Mouse (Mus musculus): ENCODE measurements around the gene Rbfox2.

The Rbfox2 gene

GRCm38 (mm10) chr15:77186096-77186495 is 120.7 kb downstream of the Rbfox2 start:
- DNase-seq (ENCODE audit: low spot score): no peak

- DNase-seq (ENCODE audit: low spot score): no peak
Measured at GRCm38 (mm10) chr15:77185614-77186013, 121.2 kb downstream of the Rbfox2 start.

- no peak for DNase-seq (ENCODE audit: low spot score)
Measured at GRCm38 (mm10) chr15:77182800-77183199, 124.0 kb downstream of the Rbfox2 start.

- DNase-seq (ENCODE audit: low spot score): no peak
Measured at GRCm38 (mm10) chr15:77174018-77174417, 132.8 kb downstream of the Rbfox2 start.

- no peak for DNase-seq (ENCODE audit: low spot score)
Measured at GRCm38 (mm10) chr15:77172414-77172813, 134.4 kb downstream of the Rbfox2 start.

GRCm38 (mm10) chr15:77168781-77169180 is 138.0 kb downstream of the Rbfox2 start:
- DNase-seq (ENCODE audit: low spot score): no peak

- no peak for DNase-seq (ENCODE audit: low spot score)
Measured at GRCm38 (mm10) chr15:77166225-77166732, 140.5 kb downstream of the Rbfox2 start.

GRCm38 (mm10) chr15:77163336-77163735 is 143.5 kb downstream of the Rbfox2 start:
- no peak for DNase-seq (ENCODE audit: low spot score)

- DNase-seq (ENCODE audit: low spot score): no peak
Measured at GRCm38 (mm10) chr15:77162931-77163330, 143.9 kb downstream of the Rbfox2 start.

GRCm38 (mm10) chr15:77161382-77161781 is 145.4 kb downstream of the Rbfox2 start:
- DNase-seq (ENCODE audit: low spot score): no peak

- no peak for DNase-seq (ENCODE audit: low spot score)
Measured at GRCm38 (mm10) chr15:77160848-77161247, 146.0 kb downstream of the Rbfox2 start.

- no peak for DNase-seq (ENCODE audit: low spot score)
Measured at GRCm38 (mm10) chr15:77156525-77156924, 150.3 kb downstream of the Rbfox2 start.

GRCm38 (mm10) chr15:77154248-77154785 is 152.5 kb downstream of the Rbfox2 start:
- DNase-seq (ENCODE audit: low spot score): no peak

- DNase-seq (ENCODE audit: low spot score): no peak
Measured at GRCm38 (mm10) chr15:77153625-77154024, 153.2 kb downstream of the Rbfox2 start.

- DNase-seq (ENCODE audit: low spot score): no peak
Measured at GRCm38 (mm10) chr15:77153088-77153546, 153.7 kb downstream of the Rbfox2 start.

GRCm38 (mm10) chr15:77152336-77153087 is 154.3 kb downstream of the Rbfox2 start:
- no peak for DNase-seq (ENCODE audit: low spot score)

GRCm38 (mm10) chr15:77151816-77152215 is 155.0 kb downstream of the Rbfox2 start:
- no peak for DNase-seq (ENCODE audit: low spot score)

- no peak for DNase-seq (ENCODE audit: low spot score)
Measured at GRCm38 (mm10) chr15:77151178-77151577, 155.6 kb downstream of the Rbfox2 start.

GRCm38 (mm10) chr15:77150424-77150841 is 156.4 kb downstream of the Rbfox2 start:
- no peak for DNase-seq (ENCODE audit: low spot score)

- DNase-seq (ENCODE audit: low spot score): no peak
Measured at GRCm38 (mm10) chr15:77150000-77150399, 156.8 kb downstream of the Rbfox2 start.

- no peak for DNase-seq (ENCODE audit: low spot score)
Measured at GRCm38 (mm10) chr15:77149551-77149950, 157.3 kb downstream of the Rbfox2 start.

GRCm38 (mm10) chr15:77146942-77147341 is 159.9 kb downstream of the Rbfox2 start:
- DNase-seq (ENCODE audit: low spot score): no peak

- DNase-seq (ENCODE audit: low spot score): no peak
Measured at GRCm38 (mm10) chr15:77144960-77145359, 161.8 kb downstream of the Rbfox2 start.
